In the genomic region with DNA sequence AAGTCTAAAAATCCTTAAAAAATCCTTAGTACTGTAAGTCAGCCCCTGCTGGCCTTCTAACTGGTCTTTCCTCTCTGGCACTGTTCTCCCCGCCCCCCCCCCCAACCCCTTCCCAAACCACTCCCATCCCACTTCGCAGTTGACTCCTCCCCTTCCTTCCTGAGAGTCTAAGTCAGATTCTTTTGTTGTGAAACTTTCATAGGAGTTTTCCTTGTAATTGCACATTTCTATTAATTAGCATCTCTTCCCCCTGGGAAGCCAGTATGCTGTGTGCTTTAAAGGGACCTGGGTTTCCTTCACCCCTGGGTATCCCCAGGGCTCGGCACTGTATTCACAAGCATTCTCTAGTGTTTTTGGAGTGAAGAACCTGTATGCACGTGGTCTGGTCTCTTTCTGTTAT, we compare ENCODE assay signal across 14 mouse cellular contexts. TPM values are rescaled to one million over a fixed set of nuclear protein-coding genes. Genes with fewer than 3 reads are reported as not detected.
DNase-seq lines count a peak whose midpoint lies in the region; ATAC-seq lines count a peak whose summit lies in the region.
"Had no signal": no experiment of that assay in that cellular context is flagged by ENCODE, and none has a peak within 500 bp of the region (broad histone marks: within the 10 kb centered on the region; RNA-seq: fewer than 3 reads in every experiment).

No protein-coding gene starts in this region.

- WGBS in forebrain, embryonic 12.5 days, result 42% methylated on average over 4 of the region's 4 CpGs
- 51% methylated on average over 3 of the region's 4 CpGs for WGBS in forebrain, embryonic 11.5 days
- WGBS in kidney, embryonic 15.5 days, result 34% methylated on average over 4 of the region's 4 CpGs

- no peaks in the 10 kb centered on the region for H3K27me3 ChIP-seq in forebrain, embryonic 12.5 days
- no peaks in the 10 kb centered on the region for H3K27me3 ChIP-seq in forebrain, embryonic 11.5 days (ENCODE audit: control insufficient read depth, insufficient read depth, low read length)
- H3K27me3 ChIP-seq in kidney, embryonic 15.5 days, result no peaks in the 10 kb centered on the region
- H3K27me3 ChIP-seq: hindbrain, embryonic 15.5 days; limb, embryonic 15.5 days had no signal

- no peak overlapping the region for H3K9ac ChIP-seq in forebrain, embryonic 12.5 days
- no peak overlapping the region for H3K9ac ChIP-seq in forebrain, embryonic 11.5 days (ENCODE audit: low read length)
- H3K9ac ChIP-seq in kidney, embryonic 15.5 days, result no peak overlapping the region
- H3K9ac ChIP-seq: limb, embryonic 15.5 days had no signal

- H3K4me2 ChIP-seq in forebrain, embryonic 12.5 days, result no peak overlapping the region
- no peak overlapping the region for H3K4me2 ChIP-seq in forebrain, embryonic 11.5 days (ENCODE audit: low read depth, low read length, severe bottlenecking)
- H3K4me2 ChIP-seq in kidney, embryonic 15.5 days, result peak overlapping the region; percentile 41; the same call in 1 of the 2 replicates
- H3K4me2 ChIP-seq: hindbrain, embryonic 15.5 days; limb, embryonic 15.5 days had no signal

- H3K9me3 ChIP-seq in forebrain, embryonic 12.5 days, result no peaks in the 10 kb centered on the region
- H3K9me3 ChIP-seq in forebrain, embryonic 11.5 days (ENCODE audit: control insufficient read depth, low read length), result no peaks in the 10 kb centered on the region
- no peaks in the 10 kb centered on the region for H3K9me3 ChIP-seq in kidney, embryonic 15.5 days (replicated peaks)
- H3K9me3 ChIP-seq: G1E; hindbrain, embryonic 15.5 days; limb, embryonic 15.5 days; midbrain, embryonic 10.5 days had no signal

- peak overlapping the region; percentile 59; the same call in 1 of the 2 replicates for H3K27ac ChIP-seq in forebrain, embryonic 12.5 days
- H3K27ac ChIP-seq in forebrain, embryonic 11.5 days (ENCODE audit: low read depth, low read length), result no peak overlapping the region
- H3K27ac ChIP-seq in kidney, embryonic 15.5 days, result peak overlapping the region; percentile 78
- H3K27ac ChIP-seq: hindbrain, embryonic 15.5 days; midbrain, embryonic 10.5 days had no signal

- no peak overlapping the region for H3K4me3 ChIP-seq in forebrain, embryonic 12.5 days (replicated peaks)
- H3K4me3 ChIP-seq in forebrain, embryonic 11.5 days (ENCODE audit: low read depth, low read length), result no peak overlapping the region
- no peak overlapping the region for H3K4me3 ChIP-seq in kidney, embryonic 15.5 days (replicated peaks)
- H3K4me3 ChIP-seq: hindbrain, embryonic 15.5 days; limb, embryonic 15.5 days; midbrain, embryonic 10.5 days had no signal

- DNase-seq in forebrain, embryonic 11.5 days (ENCODE audit: low spot score), result no peak
- DNase-seq in kidney, postnatal 10 days, result no peak
- DNase-seq in 416B (ENCODE audit: low read depth), result peak; percentile 62
- DNase-seq in induced T-regulatory cell, adult 2 months (ENCODE audit: low read depth), result peak; percentile 52
- no peak for DNase-seq in frontal cortex, postnatal 14 days (ENCODE audit: low spot score in 2 of 2)
- no peak for DNase-seq in spleen, postnatal 14 days (ENCODE audit: low spot score in 2 of 2)
- DNase-seq: layer of hippocampus, adult 9-11 months had no signal

- H3K4me1 ChIP-seq in forebrain, embryonic 12.5 days, result peaks cover 63% of the 10 kb centered on the region
- peaks cover 18% of the 10 kb centered on the region; the same call in 1 of the 2 replicates for H3K4me1 ChIP-seq in forebrain, embryonic 11.5 days (replicated peaks; ENCODE audit: control insufficient read depth, insufficient read depth, low read length)
- H3K4me1 ChIP-seq in kidney, embryonic 15.5 days, result peaks cover 83% of the 10 kb centered on the region

- peaks cover 7% of the 10 kb centered on the region for H3K36me3 ChIP-seq in forebrain, embryonic 12.5 days (replicated peaks)
- H3K36me3 ChIP-seq in forebrain, embryonic 11.5 days (ENCODE audit: control insufficient read depth, insufficient read depth, low read length), result no peaks in the 10 kb centered on the region; the same call in 1 of the 2 replicates
- H3K36me3 ChIP-seq in kidney, embryonic 15.5 days, result peaks cover 12% of the 10 kb centered on the region; the same call in 1 of the 2 replicates
- H3K36me3 ChIP-seq: hindbrain, embryonic 15.5 days had no signal

- no peak for ATAC-seq in forebrain, embryonic 12.5 days (ENCODE audit: low FRiP score)
- no peak for ATAC-seq in forebrain, embryonic 11.5 days (replicated peaks; ENCODE audit: low FRiP score)
- ATAC-seq in kidney, embryonic 15.5 days (replicated peaks; ENCODE audit: low FRiP score), result no peak
- ATAC-seq: activated CD4-positive, CD25-positive, alpha-beta regulatory T cell, adult 4 months had no signal

RNA-seq across cellular contexts. Expression of gene Anp32a, which starts 10.1 kb away (rescaled TPM):
- polyA plus RNA-seq in forebrain, embryonic 12.5 days (2016; fragmentation: Nextera tagmentation; extraction: Ambion mirVana), result 203 and 223 TPM in 2 replicates
- polyA plus RNA-seq in forebrain, embryonic 11.5 days (2014; fragmentation: Nextera tagmentation; extraction: Ambion mirVana), result 145 and 184 TPM in 2 replicates
- polyA plus RNA-seq in kidney, embryonic 15.5 days (2015; fragmentation: Nextera tagmentation; extraction: Ambion mirVana), result 217 and 225 TPM in 2 replicates

Comparison
In these comparisons a context has a peak if more than half of its experiments do, and no peak if none do; other contexts are left out.
1. DNase-seq: peak in 416B (single experiment) and induced T-regulatory cell, adult 2 months (single experiment); none in forebrain, embryonic 11.5 days (single experiment), kidney, postnatal 10 days (single experiment), frontal cortex, postnatal 14 days (0 of 2) and spleen, postnatal 14 days (0 of 2).